Mouse (Mus musculus): Measurements from ENCODE around the gene Arrdc1. TPM values are rescaled to one million over a fixed set of nuclear protein-coding genes. Genes with fewer than 3 reads are reported as not detected.
A peak's percentile ranks its signal among the peaks of the same experiment; 100 is the strongest.

The Arrdc1 gene
- 11.5 and 22.2 TPM in 2 replicates for total RNA-seq (2021)
- long read RNA-seq, experiment 1, transcript Arrdc1-201 (8 exons, 1,666 nt) = major isoform, 7 of 24 reads
- long read RNA-seq, experiment 1, partial matches to known transcripts = 3 of 24 reads
- long read RNA-seq, experiment 1, other reads (novel, unspliced or antisense) = 14 of 24 reads
- long read RNA-seq, experiment 2, partial matches to known transcripts = 2 of 15 reads
- long read RNA-seq, experiment 2, other reads (novel, unspliced or antisense) = 8 of 15 reads

- peak; percentile 97 for DNase-seq
These were observed at the start of gene Arrdc1 for GRCm38 (mm10) chr2:24935057-24935796. TSS of gene Arrdc1 (minus strand) at chr2:24935252.

GRCm38 (mm10) chr2:24976960-24977359 is 41.9 kb upstream of the Arrdc1 start:
- no peak for DNase-seq

- DNase-seq = peak; percentile 92
These were observed 40.7 kb upstream of the Arrdc1 start, which contains the start of gene Pnpla7 for GRCm38 (mm10) chr2:24975704-24976297. TSS of gene Pnpla7 (plus strand) at chr2:24976033.

GRCm38 (mm10) chr2:24974906-24975703 is 40.1 kb upstream of the Arrdc1 start, which contains the start of gene Mrpl41:
TSS of gene Mrpl41 (minus strand) at chr2:24975098.
- peak; percentile 99 for DNase-seq

GRCm38 (mm10) chr2:24974452-24974851 is 39.4 kb upstream of the Arrdc1 start:
- DNase-seq = peak; percentile 44

GRCm38 (mm10) chr2:24970386-24970785 is 35.3 kb upstream of the Arrdc1 start:
- no peak for DNase-seq

- peak; percentile 93 for DNase-seq
These were observed 27.4 kb upstream of the Arrdc1 start, which contains the start of gene Dph7 for GRCm38 (mm10) chr2:24962304-24963000. TSS of gene Dph7 (plus strand) at chr2:24962400.

- peak; percentile 66 for DNase-seq
These were observed 25.9 kb upstream of the Arrdc1 start for GRCm38 (mm10) chr2:24960910-24961309.

GRCm38 (mm10) chr2:24952537-24953055 is 17.5 kb upstream of the Arrdc1 start:
- no peak for DNase-seq

GRCm38 (mm10) chr2:24950189-24950535 is 15.1 kb upstream of the Arrdc1 start:
- DNase-seq = no peak

GRCm38 (mm10) chr2:24949421-24950188 is 14.6 kb upstream of the Arrdc1 start, which contains the start of gene Zmynd19:
TSS of gene Zmynd19 (plus strand) at chr2:24949792.
- DNase-seq = peak; percentile 99

GRCm38 (mm10) chr2:24944304-24944703 is 9.3 kb upstream of the Arrdc1 start:
- peak; percentile 47 for DNase-seq

- DNase-seq = no peak
These were observed 7.0 kb upstream of the Arrdc1 start for GRCm38 (mm10) chr2:24942092-24942491.

- no peak for DNase-seq
These were observed 550 bp downstream of the Arrdc1 start for GRCm38 (mm10) chr2:24934441-24934963.

GRCm38 (mm10) chr2:24929593-24929992 is 5.5 kb downstream of the Arrdc1 start:
- DNase-seq = no peak

- no peak for DNase-seq
These were observed 5.9 kb downstream of the Arrdc1 start for GRCm38 (mm10) chr2:24929119-24929518.

- DNase-seq = peak; percentile 53
These were observed 7.1 kb downstream of the Arrdc1 start for GRCm38 (mm10) chr2:24927810-24928479.

GRCm38 (mm10) chr2:24926965-24927358 is 8.1 kb downstream of the Arrdc1 start:
- DNase-seq = no peak

- DNase-seq = no peak
These were observed 8.6 kb downstream of the Arrdc1 start for GRCm38 (mm10) chr2:24926345-24926964.

Data from adrenal gland, postnatal 14 days (tissue).